Mouse (Mus musculus) midbrain, embryonic 13.5 days (tissue): ENCODE results near the gene Lemd1. TPM values are rescaled to one million over a fixed set of nuclear protein-coding genes. Genes with fewer than 3 reads are reported as not detected.
A peak's percentile ranks its signal among the peaks of the same experiment; 100 is the strongest.

Source experiments
- ATAC-seq: fragments of 200-750 bp; cut with Nextera tagmentation; 2 replicates; pipeline ENCODE4 v1.8.0; 2017; ENCODE audit warnings: mild to moderate bottlenecking, moderate TSS enrichment, moderate library complexity
- H3K27ac ChIP-seq: fragments of 300-500 bp; sonication (generic); 2 replicates; pipeline ENCODE4 v1.5.1; 2015; ENCODE audit warnings: inconsistent platforms, mild to moderate bottlenecking, moderate library complexity
- H3K27me3 ChIP-seq: fragments of 300-500 bp; sonication (generic); 2 replicates; pipeline ENCODE4 v1.6.1; 2015; ENCODE audit warnings: mild to moderate bottlenecking, inconsistent platforms
- H3K36me3 ChIP-seq: fragments of 300-500 bp; sonication (generic); 2 replicates; pipeline ENCODE4 v1.6.1; 2015; ENCODE audit warnings: mild to moderate bottlenecking, inconsistent platforms
- H3K4me1 ChIP-seq: fragments of 300-500 bp; sonication (generic); replicated peaks from 2 replicates; pipeline ENCODE4 v1.6.1; 2015; ENCODE audit warnings: inconsistent platforms
- H3K4me2 ChIP-seq: fragments of 300-500 bp; sonication (generic); replicated peaks from 2 replicates; pipeline ENCODE4 v1.6.1; 2015; ENCODE audit warnings: moderate library complexity, mild to moderate bottlenecking, inconsistent platforms
- H3K4me3 ChIP-seq: fragments of 300-500 bp; sonication (generic); replicated peaks from 2 replicates; pipeline ENCODE4 v1.5.1; 2015; ENCODE audit warnings: mild to moderate bottlenecking, inconsistent platforms
- H3K9ac ChIP-seq: fragments of 300-500 bp; sonication (generic); replicated peaks from 2 replicates; pipeline ENCODE4 v1.6.1; 2015; ENCODE audit warnings: mild to moderate bottlenecking, inconsistent platforms
- H3K9me3 ChIP-seq: fragments of 300-500 bp; sonication (generic); 2 replicates; pipeline ENCODE4 v1.6.1; 2016; ENCODE audit warnings: mild to moderate bottlenecking, inconsistent platforms
- WGBS: fragments of 180-500 bp; shearing (Covaris S2); methylation state at CpG from one replicate; pipeline ENCODE4 v1.1.7; 2015; 5-methylcytosine and 5-hydroxymethylcytosine counted together
- polyA plus RNA-seq: library from polyadenylated mRNA; unstranded; fragments of >200 nt; fragmentation: Nextera tagmentation; extraction: Ambion mirVana; gene quantifications from 2 replicates; pipeline ENCODE4 v1.2.1, GENCODE M21; 2015

Gene Lemd1
- polyA plus RNA-seq, 1 experiment from 2014 or later = 19.5 TPM

GRCm38 (mm10) chr1:132286735-132287134, 95.5 kb downstream of the Lemd1 start:
- no peak overlapping the region for H3K4me3 ChIP-seq
- no peak overlapping the region for H3K27ac ChIP-seq
- no peak for ATAC-seq
- WGBS = 76% methylated on average over 1 of the region's 1 CpGs
- peaks cover 62% of the 10 kb centered on the region for H3K4me1 ChIP-seq
- no peaks in the 10 kb centered on the region for H3K9me3 ChIP-seq
- H3K27me3 ChIP-seq = peaks cover 9% of the 10 kb centered on the region
- H3K4me2 ChIP-seq = no peak overlapping the region
- H3K36me3 ChIP-seq = no peaks in the 10 kb centered on the region
- H3K9ac ChIP-seq = no peak overlapping the region

- ATAC-seq = no peak
- Histone ChIP-seq H3K4me3 (no peak overlapping the region), H3K27me3 (peaks cover 9% of the 10 kb centered on the region), H3K27ac (peak overlapping the region; percentile 53; the same call in 1 of the 2 replicates), H3K9ac (peak overlapping the region; percentile 7; the same call in 1 of the 2 replicates), H3K36me3 (no peaks in the 10 kb centered on the region), H3K4me2 (0 out of 2 replicates have a peak overlapping the region, but pooled peaks have one; percentile 2), H3K4me1 (peaks cover 62% of the 10 kb centered on the region), H3K9me3 (no peaks in the 10 kb centered on the region)
- 65% methylated on average over 2 of the region's 2 CpGs for WGBS
These were observed 96.2 kb downstream of the Lemd1 start for GRCm38 (mm10) chr1:132287445-132287844.

- no peaks in the 10 kb centered on the region for H3K9me3 ChIP-seq
- no peak for ATAC-seq
- H3K4me1 ChIP-seq = peaks cover 62% of the 10 kb centered on the region
- WGBS = 6% methylated on average over 11 of the region's 11 CpGs
- no peak overlapping the region for H3K9ac ChIP-seq
- peak overlapping the region; percentile 20; the same call in 1 of the 2 replicates for H3K27ac ChIP-seq
- peaks cover 9% of the 10 kb centered on the region for H3K27me3 ChIP-seq
- no peaks in the 10 kb centered on the region for H3K36me3 ChIP-seq
- H3K4me3 ChIP-seq = no peak overlapping the region
- H3K4me2 ChIP-seq = no peak overlapping the region
These were observed 96.8 kb downstream of the Lemd1 start for GRCm38 (mm10) chr1:132287991-132288451.

- H3K9me3 ChIP-seq = no peaks in the 10 kb centered on the region
- 60% methylated on average over 6 of the region's 6 CpGs for WGBS
- H3K4me2 ChIP-seq = no peak overlapping the region
- no peaks in the 10 kb centered on the region for H3K36me3 ChIP-seq
- H3K27me3 ChIP-seq = peaks cover 9% of the 10 kb centered on the region
- 0 out of 2 replicates have a peak, but pooled peaks have one; percentile 32 for ATAC-seq
- H3K27ac ChIP-seq = peak overlapping the region; percentile 39; the same call in 1 of the 2 replicates
- peaks cover 57% of the 10 kb centered on the region for H3K4me1 ChIP-seq
- no peak overlapping the region for H3K4me3 ChIP-seq
- no peak overlapping the region for H3K9ac ChIP-seq
These were observed 98.7 kb downstream of the Lemd1 start for GRCm38 (mm10) chr1:132289965-132290364.

- peak; percentile 47 for ATAC-seq
- no peak overlapping the region for H3K4me3 ChIP-seq
- H3K4me1 ChIP-seq = peaks cover 66% of the 10 kb centered on the region
- H3K9ac ChIP-seq = no peak overlapping the region
- peak overlapping the region; percentile 68 for H3K27ac ChIP-seq
- H3K9me3 ChIP-seq = no peaks in the 10 kb centered on the region
- no peaks in the 10 kb centered on the region for H3K36me3 ChIP-seq
- H3K4me2 ChIP-seq = no peak overlapping the region
- H3K27me3 ChIP-seq = peaks cover 5% of the 10 kb centered on the region
- WGBS = 26% methylated on average over 11 of the region's 11 CpGs
These were observed 99.9 kb downstream of the Lemd1 start for GRCm38 (mm10) chr1:132290921-132291675.

- H3K9me3 ChIP-seq = no peaks in the 10 kb centered on the region
- H3K4me2 ChIP-seq = no peak overlapping the region
- 38% methylated on average over 4 of the region's 4 CpGs for WGBS
- H3K9ac ChIP-seq = no peak overlapping the region
- H3K4me3 ChIP-seq = no peak overlapping the region
- peaks cover 69% of the 10 kb centered on the region for H3K4me1 ChIP-seq
- H3K27ac ChIP-seq = peak overlapping the region; percentile 68
- ATAC-seq = peak; percentile 41
- no peaks in the 10 kb centered on the region for H3K27me3 ChIP-seq
- H3K36me3 ChIP-seq = no peaks in the 10 kb centered on the region
These were observed 100.5 kb downstream of the Lemd1 start for GRCm38 (mm10) chr1:132291706-132292105.

- WGBS = 49% methylated on average over 21 of the region's 21 CpGs
- Histone ChIP-seq H3K9ac (no peak overlapping the region), H3K4me1 (peaks cover 71% of the 10 kb centered on the region), H3K4me2 (no peak overlapping the region), H3K27ac (peak overlapping the region; percentile 68; the same call in 1 of the 2 replicates), H3K36me3 (no peaks in the 10 kb centered on the region), H3K27me3 (no peaks in the 10 kb centered on the region), H3K9me3 (no peaks in the 10 kb centered on the region), H3K4me3 (no peak overlapping the region)
- ATAC-seq = no peak
These were observed 101.3 kb downstream of the Lemd1 start for GRCm38 (mm10) chr1:132292318-132293129.

GRCm38 (mm10) chr1:132295506-132295905, 104.3 kb downstream of the Lemd1 start:
- H3K4me1 ChIP-seq = peaks cover 75% of the 10 kb centered on the region
- no peak overlapping the region for H3K4me3 ChIP-seq
- no peak for ATAC-seq
- no peaks in the 10 kb centered on the region for H3K9me3 ChIP-seq
- no peak overlapping the region for H3K9ac ChIP-seq
- peak overlapping the region; percentile 41; the same call in 1 of the 2 replicates for H3K27ac ChIP-seq
- 61% methylated on average over 7 of the region's 7 CpGs for WGBS
- H3K36me3 ChIP-seq = no peaks in the 10 kb centered on the region
- 0 out of 2 replicates have a peak, but pooled peaks cover 4% of the 10 kb centered on the region for H3K27me3 ChIP-seq
- no peak overlapping the region for H3K4me2 ChIP-seq

- Histone ChIP-seq H3K27ac (peak overlapping the region; percentile 41; the same call in 1 of the 2 replicates), H3K9me3 (no peaks in the 10 kb centered on the region), H3K4me3 (no peak overlapping the region), H3K27me3 (0 out of 2 replicates have a peak, but pooled peaks cover 4% of the 10 kb centered on the region), H3K4me1 (peaks cover 72% of the 10 kb centered on the region), H3K4me2 (no peak overlapping the region), H3K9ac (no peak overlapping the region), H3K36me3 (no peaks in the 10 kb centered on the region)
- ATAC-seq = no peak
- WGBS = 72% methylated on average over 3 of the region's 3 CpGs
These were observed 104.8 kb downstream of the Lemd1 start for GRCm38 (mm10) chr1:132296051-132296450.

GRCm38 (mm10) chr1:132298425-132298800, 107.2 kb downstream of the Lemd1 start, which contains the start of gene Klhdc8a:
Gene Klhdc8a (plus strand): TSS chr1:132298626.
- H3K27me3 ChIP-seq = peaks cover 8% of the 10 kb centered on the region; the same call in 1 of the 2 replicates
- H3K4me1 ChIP-seq = peaks cover 71% of the 10 kb centered on the region
- no peaks in the 10 kb centered on the region for H3K36me3 ChIP-seq
- peak within 1 kb of the TSS; percentile 92 for H3K9ac ChIP-seq
- no peaks in the 10 kb centered on the region for H3K9me3 ChIP-seq
- peak within 1 kb of the TSS; percentile 65 for H3K4me3 ChIP-seq
- peak; percentile 71 for ATAC-seq
- peak within 1 kb of the TSS; percentile 84 for H3K27ac ChIP-seq
- 0% methylated on average over 28 of the region's 28 CpGs for WGBS
- peak within 1 kb of the TSS; percentile 98 for H3K4me2 ChIP-seq

GRCm38 (mm10) chr1:132298801-132299464, 107.7 kb downstream of the Lemd1 start:
- peak overlapping the region; percentile 92 for H3K9ac ChIP-seq
- peak overlapping the region; percentile 84 for H3K27ac ChIP-seq
- no peaks in the 10 kb centered on the region for H3K36me3 ChIP-seq
- WGBS = under 1% methylated on average over 52 of the region's 71 CpGs
- H3K4me3 ChIP-seq = peak overlapping the region; percentile 65
- peak overlapping the region; percentile 98 for H3K4me2 ChIP-seq
- H3K4me1 ChIP-seq = peaks cover 75% of the 10 kb centered on the region
- H3K27me3 ChIP-seq = peaks cover 8% of the 10 kb centered on the region; the same call in 1 of the 2 replicates
- peak; percentile 70 for ATAC-seq
- H3K9me3 ChIP-seq = no peaks in the 10 kb centered on the region
